Mouse (Mus musculus) gastrocnemius, postnatal 4 days (tissue): ENCODE data around the gene Gbp5. TPM values are rescaled to one million over a fixed set of nuclear protein-coding genes. Genes with fewer than 3 reads are reported as not detected.
A peak's percentile ranks its signal among the peaks of the same experiment; 100 is the strongest.
"Not testable (repeated sequence)": the region's sequence is repeated elsewhere in the genome, so short reads cannot be mapped to it uniquely, and the experiment has no call there.

ENCODE experiments used
- DNase-seq, 2 experiments: peaks; one replicate each; pipeline ENCODE4 v3.0.0; 2021 to 2022; ENCODE audit warnings: low spot score in 2 of 2, mixed read lengths in 2 of 2
- total RNA-seq, 2 experiments: library from RNA; stranded (reverse); gene quantifications; 2 replicates each; pipeline ENCODE4 v1.2.3; 2021

Gbp5 gene
- total RNA-seq, 2 experiments from 2014 or later, result 3.0 TPM

GRCm38 (mm10) chr3:142541391-142541790 lies 47.6 kb downstream of the Gbp5 start:
- DNase-seq, result no peak

GRCm38 (mm10) chr3:142542776-142543175 lies 49.0 kb downstream of the Gbp5 start:
- DNase-seq, result not testable (repeated sequence)

- no peak for DNase-seq
These were observed 52.9 kb downstream of the Gbp5 start for GRCm38 (mm10) chr3:142546690-142547089.

DNA sequence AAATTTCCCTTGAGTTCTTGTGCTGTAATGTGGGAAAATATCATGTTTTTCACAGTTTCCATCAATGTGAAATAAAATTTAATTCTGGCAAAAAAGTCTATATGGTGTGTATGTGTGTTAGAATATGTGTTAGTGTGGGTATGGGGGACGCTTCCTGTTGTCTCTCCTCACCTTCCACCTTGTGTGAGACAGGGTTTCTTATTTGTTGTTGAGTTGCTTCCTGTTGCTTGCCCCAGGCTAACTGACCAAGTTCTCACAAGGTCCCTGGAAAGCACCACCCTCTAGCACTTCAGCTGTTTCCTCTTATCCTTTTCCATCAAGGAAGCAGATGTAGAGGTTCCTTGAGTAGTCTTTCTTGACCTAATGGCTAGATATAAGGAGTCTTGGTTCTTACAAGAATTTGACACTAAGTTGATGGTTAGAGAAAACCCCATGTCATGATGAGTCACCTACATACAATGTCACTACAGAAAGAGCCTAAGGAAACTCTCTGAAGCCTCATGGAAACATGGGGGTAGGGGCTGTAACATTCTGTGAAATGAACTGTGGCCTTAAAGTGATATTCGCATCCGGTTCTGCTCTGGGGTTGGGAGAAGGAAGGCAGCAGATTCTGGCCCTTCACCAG lies 56.4 kb downstream of the Gbp5 start:
- DNase-seq, result no peak

DNA sequence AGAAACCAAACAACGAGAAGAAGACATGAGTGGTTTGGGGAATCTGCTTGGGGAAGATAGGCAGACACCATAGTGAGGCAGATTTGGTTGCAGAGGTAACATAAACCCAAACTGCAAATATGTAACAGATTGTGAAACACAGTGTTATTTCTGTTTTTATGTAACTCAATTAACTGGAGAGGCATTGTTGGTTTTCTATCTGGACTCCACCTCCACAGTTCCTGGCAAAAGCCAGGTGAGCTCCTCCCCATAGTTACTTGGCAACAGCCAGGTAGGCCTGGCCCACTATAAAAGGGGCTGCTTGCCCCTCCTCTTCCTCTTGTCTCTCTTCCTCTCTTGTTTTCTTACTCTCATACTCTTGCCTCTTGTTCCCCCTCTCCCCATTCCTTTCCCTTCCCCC lies 60.8 kb downstream of the Gbp5 start:
- no peak for DNase-seq

GRCm38 (mm10) chr3:142555623-142556022 lies 61.8 kb downstream of the Gbp5 start:
- no peak for DNase-seq

GRCm38 (mm10) chr3:142559632-142560228 lies 66.0 kb downstream of the Gbp5 start, which contains the start of gene Gbp3:
Gbp3 (plus strand) TSS chr3:142560026.
- peak in 1 of 2 experiments; percentile 20 for DNase-seq

- DNase-seq, result peak; percentile 75 to 87
These were observed 66.6 kb downstream of the Gbp5 start for GRCm38 (mm10) chr3:142560296-142560948.

GRCm38 (mm10) chr3:142561045-142561646 lies 67.4 kb downstream of the Gbp5 start:
- DNase-seq, result no peak

GRCm38 (mm10) chr3:142561666-142562065 lies 67.9 kb downstream of the Gbp5 start:
- DNase-seq, result no peak

- DNase-seq, result not testable (repeated sequence)
These were observed 73.7 kb downstream of the Gbp5 start for GRCm38 (mm10) chr3:142567490-142567889.

- DNase-seq, result no peak
These were observed 77.0 kb downstream of the Gbp5 start for GRCm38 (mm10) chr3:142570738-142571137.

Other genes with a start within 250 kb of the Gbp5 start
- 100 to 1,000 TPM; 353 to 367 TPM for gene Pdlim5, start 98.3 kb upstream of the Gbp5 start, total RNA-seq
- gene Gbp7, start 36.4 kb downstream of the Gbp5 start, total RNA-seq, result 1 to 10 TPM; 6.4 to 6.7 TPM
- 1 to 10 TPM; 8.5 to 9.7 TPM for gene Gbp3, start 66.0 kb downstream of the Gbp5 start, total RNA-seq
- under 1 TPM in 1 of 2 experiments, not detected in 1; 0.08 TPM for gene Gbp2b, start 100.9 kb downstream of the Gbp5 start, total RNA-seq
- gene Gbp2, start 126.6 kb downstream of the Gbp5 start, total RNA-seq, result 1 to 10 TPM; 3.8 to 4.0 TPM
- 1 to 10 TPM; 4.6 to 5.1 TPM for gene Kyat3, start 207.1 kb downstream of the Gbp5 start, total RNA-seq